Mouse (Mus musculus) lung, adult 2 months (tissue): ENCODE results near the gene Cwc27.

Source experiments
- CTCF ChIP-seq: fragments of 200-500 bp; IDR thresholded peaks from 2 replicates; pipeline ENCODE4 v1.5.1; 2011; ENCODE audit warnings: mild to moderate bottlenecking, low read length, control low read depth; ENCODE audit not compliant: insufficient read depth
- POLR2A ChIP-seq: fragments of 200-500 bp; IDR thresholded peaks from 2 replicates; pipeline ENCODE4 v1.6.1; 2011; ENCODE audit warnings: low read depth, mild to moderate bottlenecking, control low read depth, low read length, borderline replicate concordance; ENCODE audit errors: extremely low read depth

- TF ChIP-seq CTCF (no peak), POLR2A (no peak)
Measured at GRCm38 (mm10) chr13:104606786-104607580, 210.0 kb downstream of the Cwc27 start.
